Mouse (Mus musculus): Measurements from ENCODE around the gene Pusl1.

Gene Pusl1

GRCm38 (mm10) chr4:155886330-155886729 lies 5.3 kb downstream of the Pusl1 start:
- no peak for DNase-seq

DNA sequence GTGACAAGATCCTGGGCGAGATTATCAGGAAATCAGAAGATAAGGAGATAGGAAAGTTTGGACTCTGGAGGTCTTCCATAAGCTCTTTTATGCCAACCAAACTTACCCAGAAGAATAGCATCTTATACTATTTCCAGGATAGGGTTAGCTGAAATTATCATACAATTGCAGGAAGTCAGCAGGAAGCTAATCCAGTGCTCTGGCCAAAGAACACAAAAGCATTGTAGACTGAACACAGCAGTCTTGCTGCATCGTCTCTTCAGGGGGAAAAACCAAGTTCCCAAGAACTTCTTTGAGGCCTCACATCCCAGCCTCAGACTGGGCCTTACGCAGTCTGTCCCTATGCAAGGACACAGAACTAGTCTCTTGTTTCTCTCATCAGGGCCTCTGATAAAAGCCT lies 8.0 kb downstream of the Pusl1 start:
- DNase-seq: no peak

GRCm38 (mm10) chr4:155871404-155871803 lies 20.2 kb downstream of the Pusl1 start:
- no peak for DNase-seq

- DNase-seq: peak; percentile 96 to 97
Measured at GRCm38 (mm10) chr4:155869317-155870033, 22.1 kb downstream of the Pusl1 start, which contains the start of the genes Cptp and Ints11. TSS of gene Cptp (minus strand) at chr4:155869440. TSS of gene Ints11 (plus strand) at chr4:155869546.

DNA sequence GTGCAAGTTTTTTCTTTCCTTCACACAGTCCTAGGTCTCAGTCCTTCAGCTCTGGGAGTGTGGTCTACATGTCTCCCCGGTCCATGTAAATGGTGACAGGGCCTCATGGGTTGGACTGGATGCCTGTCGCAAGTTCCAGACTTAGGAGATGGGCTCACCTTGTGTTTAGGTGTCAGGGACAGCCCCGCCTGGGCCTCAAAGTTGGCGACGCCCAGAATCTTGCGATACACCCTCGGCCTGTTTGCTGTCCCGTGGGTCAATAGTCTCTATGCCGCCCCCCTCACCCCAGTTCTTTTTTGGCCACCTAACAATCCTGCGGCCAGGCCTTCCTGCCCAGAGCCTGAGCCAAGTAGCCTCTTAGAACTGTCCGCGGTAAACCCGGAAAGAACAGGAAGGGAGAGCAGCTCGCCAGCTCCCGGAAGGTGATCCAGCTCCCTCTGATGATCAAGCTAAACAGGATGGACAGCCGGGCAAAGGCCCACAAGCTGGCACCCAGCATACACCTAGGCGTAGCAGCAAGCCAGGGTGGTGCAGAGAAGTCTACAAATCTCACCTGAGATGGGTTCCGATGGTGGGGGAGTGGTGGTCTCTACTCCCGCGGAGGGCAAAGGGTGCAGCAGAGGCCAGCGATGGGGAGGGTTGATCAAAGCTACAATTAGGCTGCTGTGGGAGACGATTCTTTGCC lies 22.8 kb downstream of the Pusl1 start:
- DNase-seq: peak in 1 of 2 experiments; percentile 34

DNA sequence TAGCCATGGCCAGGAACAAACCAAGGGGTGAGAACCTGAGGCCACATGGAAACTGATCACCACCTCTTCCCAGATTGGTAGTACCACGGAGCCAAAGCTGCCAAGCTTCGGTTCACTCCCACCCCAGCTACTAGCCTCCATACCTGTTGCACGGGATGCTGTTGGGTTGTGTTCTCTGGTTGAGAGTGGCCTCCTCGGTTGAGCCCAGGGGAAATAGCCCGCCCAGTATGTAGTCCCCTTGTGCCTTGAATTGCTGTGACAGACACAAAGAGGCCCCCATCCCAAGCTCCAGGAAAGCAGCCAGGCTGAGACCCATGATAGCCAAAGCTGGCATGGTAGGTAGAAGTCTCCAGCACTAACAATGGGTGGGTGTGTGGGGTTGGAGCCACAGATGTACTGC lies 28.6 kb downstream of the Pusl1 start, which contains the start of gene Tas1r3:
TSS of gene Tas1r3 (minus strand) at position 362 of the 400 bp plus-strand sequence.
- DNase-seq: no peak

DNA sequence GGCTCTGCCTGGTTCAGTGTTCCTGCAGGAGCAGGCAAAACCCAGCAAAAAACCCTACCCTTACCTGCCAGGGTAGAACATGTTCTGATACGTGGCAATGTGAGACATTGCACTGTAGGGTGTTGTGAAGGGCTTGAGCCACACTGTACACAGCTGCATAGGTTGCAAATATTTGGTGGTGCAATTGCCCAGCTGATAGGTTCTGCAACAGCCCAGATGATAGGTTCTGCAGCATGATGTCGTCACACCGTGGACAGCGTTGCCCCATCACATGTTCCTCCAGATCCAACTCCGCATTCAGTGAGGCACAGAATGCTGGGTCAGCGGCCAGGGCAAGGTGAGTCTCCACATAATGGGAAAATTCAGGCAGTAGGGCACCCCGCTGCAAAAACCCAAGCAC lies 29.8 kb downstream of the Pusl1 start:
- DNase-seq: no peak

GRCm38 (mm10) chr4:155859318-155859717 lies 32.3 kb downstream of the Pusl1 start:
- DNase-seq: peak; percentile 39 to 40

DNA sequence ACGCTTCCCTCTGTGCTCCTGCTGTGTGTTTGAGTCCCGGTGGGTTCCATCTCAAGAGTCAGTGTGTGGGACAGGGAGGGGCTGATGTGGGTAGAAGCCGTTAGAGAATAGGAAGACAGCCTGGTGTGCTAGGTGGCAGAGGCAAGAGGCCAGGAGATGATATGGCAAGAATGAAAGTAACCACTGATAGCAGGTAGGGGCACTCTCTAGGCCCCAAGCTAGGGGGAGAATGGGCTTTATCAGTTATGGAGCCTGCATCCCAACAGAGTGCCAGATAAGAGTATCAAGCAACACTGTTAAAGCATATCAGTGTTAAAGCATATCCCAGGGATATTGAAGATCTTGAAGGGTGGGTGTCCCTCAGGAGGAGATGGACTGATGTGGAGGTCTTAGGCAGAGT lies 34.7 kb downstream of the Pusl1 start:
- peak in 1 of 2 experiments; percentile 2 for DNase-seq

- DNase-seq: no peak
Measured at GRCm38 (mm10) chr4:155856071-155856470, 35.5 kb downstream of the Pusl1 start.

DNA sequence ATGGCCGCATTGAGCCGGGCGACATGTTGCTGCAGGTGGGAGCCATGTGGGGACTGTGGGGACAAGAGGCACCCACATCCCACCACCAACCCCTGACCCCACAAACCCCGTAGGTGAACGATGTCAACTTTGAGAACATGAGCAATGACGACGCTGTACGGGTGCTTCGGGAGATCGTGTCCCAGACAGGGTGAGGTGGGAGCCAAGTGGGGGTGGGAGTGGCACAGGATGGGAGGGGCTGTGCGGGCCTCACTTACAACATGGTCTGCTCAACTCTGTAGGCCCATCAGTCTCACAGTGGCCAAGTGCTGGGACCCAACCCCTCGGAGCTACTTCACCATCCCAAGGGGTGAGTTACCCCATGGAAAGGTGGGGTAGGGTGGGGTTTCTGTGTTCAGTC lies 36.6 kb downstream of the Pusl1 start:
- DNase-seq: no peak

GRCm38 (mm10) chr4:155853421-155853820 lies 38.2 kb downstream of the Pusl1 start:
- no peak for DNase-seq

DNA sequence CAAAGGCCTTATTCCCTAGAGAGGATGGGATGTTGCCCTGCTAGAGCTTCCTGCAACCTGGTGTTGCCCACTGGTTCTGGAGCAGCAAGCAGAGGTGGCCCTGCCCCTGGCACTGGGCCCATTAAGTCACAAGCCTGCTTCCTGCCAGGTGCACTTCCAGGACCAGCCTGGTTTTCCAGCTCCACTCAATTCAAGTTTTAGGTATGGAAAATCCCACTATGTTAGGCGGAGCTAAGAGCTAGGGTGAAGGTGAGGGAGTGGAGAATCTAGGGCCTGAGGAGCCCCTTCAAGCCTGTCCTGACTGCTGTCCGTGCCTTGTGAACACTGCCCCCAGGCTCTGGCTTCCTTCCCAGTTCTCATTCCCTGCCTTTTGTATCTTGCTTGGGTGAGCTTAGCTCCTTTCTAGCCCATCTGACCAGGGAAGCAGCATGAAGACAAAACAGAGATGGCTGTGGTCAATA lies 39.6 kb downstream of the Pusl1 start:
- DNase-seq: no peak

DNA sequence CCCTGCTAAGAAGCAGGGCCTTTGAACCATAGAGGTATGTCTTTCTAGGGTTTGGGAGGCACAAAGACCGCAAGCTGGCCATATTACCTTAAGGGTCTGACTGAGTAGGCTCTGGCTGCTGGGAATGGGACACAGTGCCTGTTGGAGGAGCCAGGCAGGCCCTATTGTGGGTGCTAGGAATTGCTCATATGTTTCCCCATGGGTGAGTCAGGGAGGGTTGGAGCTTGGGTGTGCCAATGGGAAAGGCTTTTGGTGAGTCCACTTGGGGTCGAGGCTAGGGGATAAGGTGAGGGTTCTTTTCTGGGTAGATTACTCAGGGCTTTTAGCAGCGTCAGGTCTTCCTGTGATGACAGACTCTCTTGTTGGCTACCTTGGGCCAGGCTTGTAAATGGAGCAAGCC lies 40.2 kb downstream of the Pusl1 start:
- DNase-seq: no peak

DNA sequence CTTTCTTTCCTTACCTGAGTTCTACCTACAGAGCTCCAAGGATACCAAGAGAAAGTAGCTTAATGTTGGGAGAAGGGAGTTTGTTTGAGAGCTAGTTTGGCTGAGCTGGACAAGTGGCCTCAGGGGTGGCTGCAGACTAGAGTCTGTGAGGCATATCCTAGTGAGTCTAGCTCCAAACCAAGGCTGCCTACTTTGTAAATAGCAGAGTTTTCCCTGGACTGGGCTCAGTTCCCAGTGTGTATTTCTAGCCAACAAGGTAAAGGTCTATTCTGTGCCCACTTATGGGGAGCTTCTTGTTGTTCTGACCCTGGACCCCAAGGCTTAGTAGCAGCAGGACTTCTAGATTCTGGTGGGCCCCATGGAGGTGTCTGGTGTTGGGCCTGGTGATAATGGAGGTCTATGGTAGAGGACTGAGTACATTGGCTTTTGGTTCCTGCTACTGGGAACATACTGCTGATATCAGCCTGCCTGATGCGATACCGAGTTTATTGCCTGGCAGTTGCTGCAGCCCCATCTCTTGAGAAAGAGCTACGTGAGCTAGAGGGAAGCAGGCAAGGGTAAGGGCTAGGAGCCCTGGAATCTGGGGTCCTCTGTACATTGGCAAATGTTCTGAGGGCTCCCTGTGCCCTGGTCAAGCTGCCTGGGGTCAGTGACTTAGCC lies 41.7 kb downstream of the Pusl1 start:
- no peak for DNase-seq

DNA sequence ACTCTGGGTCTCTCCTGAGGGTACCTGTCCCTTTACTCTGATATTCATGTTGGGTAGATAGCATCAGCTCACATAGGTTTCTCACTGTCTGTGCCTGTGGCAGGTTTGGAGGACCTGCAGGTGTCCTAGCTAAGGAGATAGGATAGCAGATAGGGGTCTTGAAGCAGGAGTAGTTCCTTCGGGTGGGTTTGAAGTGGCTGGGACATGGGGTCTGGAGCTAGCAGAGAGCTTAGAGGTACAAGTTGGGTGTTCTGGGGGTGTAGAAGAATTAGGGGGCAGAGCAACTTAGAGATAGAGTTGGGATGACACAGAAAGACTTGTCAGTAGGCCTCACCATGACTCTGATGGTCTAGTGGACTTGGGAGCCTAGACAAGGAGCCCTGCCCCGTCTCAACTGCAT lies 42.2 kb downstream of the Pusl1 start:
- DNase-seq: no peak

- no peak for DNase-seq
Measured at GRCm38 (mm10) chr4:155848434-155849095, 43.0 kb downstream of the Pusl1 start.

GRCm38 (mm10) chr4:155847591-155848352 lies 43.8 kb downstream of the Pusl1 start:
- DNase-seq: peak; percentile 57 to 73

- DNase-seq: peak; percentile 91 to 97
Measured at GRCm38 (mm10) chr4:155846871-155847578, 44.6 kb downstream of the Pusl1 start, which contains the start of gene Dvl1. TSS of gene Dvl1 (plus strand) at chr4:155847402.

GRCm38 (mm10) chr4:155843231-155843630 lies 48.4 kb downstream of the Pusl1 start:
- no peak for DNase-seq

- no peak for DNase-seq
Measured at GRCm38 (mm10) chr4:155841651-155842270, 49.8 kb downstream of the Pusl1 start.

Data from thymus, postnatal 36 days (tissue).